9 mouse cellular contexts compared by ENCODE assay signal in genomic region chr12:11455549-11456194, GRCm38 (mm10). TPM values are rescaled to one million over a fixed set of nuclear protein-coding genes. Genes with fewer than 3 reads are reported as not detected.
DNase-seq lines count a peak whose midpoint lies in the region; ATAC-seq and TF ChIP-seq lines count a peak whose summit lies in the region.
"Had no signal": no experiment of that assay in that cellular context is flagged by ENCODE, and none has a peak within 500 bp of the region (broad histone marks: within the 10 kb centered on the region; RNA-seq: fewer than 3 reads in every experiment).

Gene Rad51ap2 (plus strand): TSS chr12:11456079.

- no peaks in the 10 kb centered on the region for H3K9me3 ChIP-seq in embryonic facial prominence, embryonic 12.5 days
- H3K9me3 ChIP-seq in limb, embryonic 11.5 days (ENCODE audit: control insufficient read depth, low read length): no peaks in the 10 kb centered on the region
- no peaks in the 10 kb centered on the region for H3K9me3 ChIP-seq in midbrain, embryonic 12.5 days

- no peaks in the 10 kb centered on the region for H3K79me2 ChIP-seq in heart, adult 2 months (replicated peaks; ENCODE audit: control insufficient read depth, insufficient read depth, low read length)

- peak; percentile 13; the same call in 1 of the 2 replicates for TF ChIP-seq CTCF in brain, embryonic 14.5 days (IDR thresholded peaks at IDR 0.05; ENCODE audit: borderline replicate concordance, extremely low read depth, insufficient read depth, insufficient read length)
- TF ChIP-seq CTCF in heart, adult 2 months (IDR thresholded peaks at IDR 0.05): peak; percentile 18
- no peak for TF ChIP-seq CTCF in kidney, adult 2 months (conservative IDR thresholded peaks at IDR 0.05; ENCODE audit: insufficient read depth, insufficient read length, low read depth, low read length)

- TF ChIP-seq EP300 in heart, adult 2 months (IDR thresholded peaks at IDR 0.05; ENCODE audit: insufficient read depth, low read depth, low read length): no peak

- H3K4me3 ChIP-seq in embryonic facial prominence, embryonic 12.5 days: peak within 1 kb of the TSS; percentile 60
- peak within 1 kb of the TSS; percentile 29; the same call in 1 of the 2 replicates for H3K4me3 ChIP-seq in heart, adult 2 months
- H3K4me3 ChIP-seq in kidney, adult 2 months (ENCODE audit: insufficient read depth, low read depth, low read length): peak within 1 kb of the TSS; percentile 32
- H3K4me3 ChIP-seq in limb, embryonic 11.5 days (ENCODE audit: low read depth, low read length): peak within 1 kb of the TSS; percentile 40
- peak within 1 kb of the TSS; percentile 50 for H3K4me3 ChIP-seq in midbrain, embryonic 12.5 days

- H3K36me3 ChIP-seq in embryonic facial prominence, embryonic 12.5 days: no peaks in the 10 kb centered on the region
- no peaks in the 10 kb centered on the region for H3K36me3 ChIP-seq in heart, adult 2 months (ENCODE audit: control insufficient read depth, insufficient read depth, low read length)
- H3K36me3 ChIP-seq in kidney, adult 2 months (ENCODE audit: control insufficient read depth, insufficient read depth, low read length): no peaks in the 10 kb centered on the region
- no peaks in the 10 kb centered on the region for H3K36me3 ChIP-seq in limb, embryonic 11.5 days (ENCODE audit: control insufficient read depth, insufficient read depth, low read length)
- H3K36me3 ChIP-seq in midbrain, embryonic 12.5 days: no peaks in the 10 kb centered on the region

- H3K4me1 ChIP-seq in embryonic facial prominence, embryonic 12.5 days: no peaks in the 10 kb centered on the region
- no peaks in the 10 kb centered on the region for H3K4me1 ChIP-seq in heart, adult 2 months (ENCODE audit: control insufficient read depth, insufficient read depth, low read length)
- peaks cover 4% of the 10 kb centered on the region; the same call in 1 of the 2 replicates for H3K4me1 ChIP-seq in kidney, adult 2 months (ENCODE audit: control insufficient read depth, insufficient read depth, low read length)
- H3K4me1 ChIP-seq in limb, embryonic 11.5 days (ENCODE audit: control insufficient read depth, insufficient read depth, low read length): no peaks in the 10 kb centered on the region
- peaks cover 4% of the 10 kb centered on the region for H3K4me1 ChIP-seq in midbrain, embryonic 12.5 days

- DNase-seq in brain, embryonic 14.5 days (ENCODE audit: low read depth): peak; percentile 96
- DNase-seq in heart, adult 2 months: peak; percentile 80 to 84
- DNase-seq in kidney, adult 2 months: peak; percentile 90
- DNase-seq in limb, embryonic 11.5 days (ENCODE audit: low spot score): peak; percentile 96
- DNase-seq in spleen, postnatal 10 days (ENCODE audit: low spot score in 2 of 2): peak; percentile 18 to 65
- DNase-seq in adipocyte (ENCODE audit: low spot score): no peak

- H3K27ac ChIP-seq in embryonic facial prominence, embryonic 12.5 days: no peak within 1 kb of the TSS
- H3K27ac ChIP-seq in heart, adult 2 months: no peak within 1 kb of the TSS
- no peak within 1 kb of the TSS for H3K27ac ChIP-seq in kidney, adult 2 months (ENCODE audit: insufficient read depth, low read depth, low read length)
- no peak within 1 kb of the TSS for H3K27ac ChIP-seq in limb, embryonic 11.5 days (replicated peaks; ENCODE audit: low read depth, low read length)
- H3K27ac ChIP-seq in midbrain, embryonic 12.5 days (replicated peaks): no peak within 1 kb of the TSS
- H3K27ac ChIP-seq: macrophage had no signal

- ATAC-seq in embryonic facial prominence, embryonic 12.5 days (ENCODE audit: insufficient number of reproducible peaks, insufficient read depth, low FRiP score, low TSS enrichment): peak; percentile 97
- peak; percentile 100 for ATAC-seq in limb, embryonic 11.5 days (ENCODE audit: insufficient number of reproducible peaks, low FRiP score, low TSS enrichment, low read depth)
- ATAC-seq in midbrain, embryonic 12.5 days (ENCODE audit: low FRiP score, low read depth): peak; percentile 100

- H3K9ac ChIP-seq in embryonic facial prominence, embryonic 12.5 days: peak within 1 kb of the TSS; percentile 63
- no peak within 1 kb of the TSS for H3K9ac ChIP-seq in heart, adult 2 months (ENCODE audit: low read depth, low read length)
- H3K9ac ChIP-seq in limb, embryonic 11.5 days (ENCODE audit: low read length): peak within 1 kb of the TSS; percentile 52
- H3K9ac ChIP-seq in midbrain, embryonic 12.5 days (replicated peaks): peak within 1 kb of the TSS; percentile 66

- peak; percentile 31; the same call in 1 of the 2 replicates for TF ChIP-seq POLR2A in brain, embryonic 14.5 days (IDR thresholded peaks at IDR 0.05; ENCODE audit: borderline replicate concordance, extremely low read depth, insufficient read depth, insufficient read length, poor library complexity, severe bottlenecking)
- no peak for TF ChIP-seq POLR2A in heart, adult 2 months (IDR thresholded peaks at IDR 0.05; ENCODE audit: insufficient read depth, low read depth, low read length)
- TF ChIP-seq POLR2A in kidney, adult 2 months (IDR thresholded peaks at IDR 0.05; ENCODE audit: low read depth, low read length): no peak

- intact Hi-C loops in heart, adult 2 months (cut with DNase I): no loop called here

- no peaks in the 10 kb centered on the region for H3K27me3 ChIP-seq in embryonic facial prominence, embryonic 12.5 days
- H3K27me3 ChIP-seq in heart, adult 2 months (ENCODE audit: control insufficient read depth, insufficient read depth, low read length): peaks cover 3% of the 10 kb centered on the region
- 0 out of 2 replicates have a peak, but pooled peaks cover 2% of the 10 kb centered on the region for H3K27me3 ChIP-seq in kidney, adult 2 months (replicated peaks; ENCODE audit: control insufficient read depth, insufficient read depth, low read length)
- H3K27me3 ChIP-seq in limb, embryonic 11.5 days (ENCODE audit: control insufficient read depth, insufficient read depth, low read length): no peaks in the 10 kb centered on the region
- H3K27me3 ChIP-seq in midbrain, embryonic 12.5 days: no peaks in the 10 kb centered on the region

- H3K4me2 ChIP-seq in embryonic facial prominence, embryonic 12.5 days (replicated peaks): peak within 1 kb of the TSS; percentile 83
- peak within 1 kb of the TSS; percentile 61 for H3K4me2 ChIP-seq in limb, embryonic 11.5 days (ENCODE audit: low read depth, severe bottlenecking)
- H3K4me2 ChIP-seq in midbrain, embryonic 12.5 days (replicated peaks): peak within 1 kb of the TSS; percentile 71

- WGBS in embryonic facial prominence, embryonic 12.5 days: 1% methylated on average over 40 of the region's 40 CpGs
- WGBS in heart, adult 2 months: 2% methylated on average over 40 of the region's 40 CpGs
- 1% methylated on average over 40 of the region's 40 CpGs for WGBS in kidney, adult 2 months
- WGBS in limb, embryonic 11.5 days: under 1% methylated on average over 38 of the region's 40 CpGs
- 1% methylated on average over 39 of the region's 40 CpGs for WGBS in midbrain, embryonic 12.5 days

RNA-seq across cellular contexts. Expression of gene Rad51ap2, which starts in this region (rescaled TPM):
- polyA plus RNA-seq in brain, embryonic 14.5 days (2012; rRNA removed): 0.11 and 0.14 TPM in 2 replicates
- 0.77 and 0.85 TPM in 2 replicates for polyA plus RNA-seq in embryonic facial prominence, embryonic 12.5 days (2016; fragmentation: Nextera tagmentation; extraction: Ambion mirVana)
- not detected for total RNA-seq in heart, adult 2 months (2021)
- not detected in 2 replicates for polyA plus RNA-seq in heart, adult 2 months (2012; rRNA removed)
- polyA plus RNA-seq in kidney, adult 2 months (2012; rRNA removed): not detected in 2 replicates
- polyA plus RNA-seq in limb, embryonic 11.5 days (2014; fragmentation: Nextera tagmentation; extraction: Ambion mirVana): 0.09 and 0.28 TPM in 2 replicates
- polyA plus RNA-seq in midbrain, embryonic 12.5 days (2016; fragmentation: Nextera tagmentation; extraction: Ambion mirVana): 0.33 and 0.39 TPM in 2 replicates
- polyA plus RNA-seq: macrophage had no signal

Comparison
In these comparisons a context has a peak if more than half of its experiments do, and no peak if none do; other contexts are left out.
1. Peak in DNase-seq in brain, embryonic 14.5 days; RNA of the gene not detected or under 1 TPM.
2. Peak in ATAC-seq, H3K4me3 ChIP-seq, H3K9ac ChIP-seq and H3K4me2 ChIP-seq in embryonic facial prominence, embryonic 12.5 days; RNA of the gene not detected or under 1 TPM.
3. Peak in DNase-seq and H3K4me3 ChIP-seq in heart, adult 2 months; RNA of the gene not detected or under 1 TPM.
4. Peak in DNase-seq and H3K4me3 ChIP-seq in kidney, adult 2 months; RNA of the gene not detected or under 1 TPM.
5. Peak in DNase-seq, ATAC-seq, H3K4me3 ChIP-seq, H3K9ac ChIP-seq and H3K4me2 ChIP-seq in limb, embryonic 11.5 days; RNA of the gene not detected or under 1 TPM.
6. Peak in ATAC-seq, H3K4me3 ChIP-seq, H3K9ac ChIP-seq and H3K4me2 ChIP-seq in midbrain, embryonic 12.5 days; RNA of the gene not detected or under 1 TPM.